Mouse (Mus musculus) lung, embryonic 16.5 days (tissue): Measurements from ENCODE around the gene Gan. TPM values are rescaled to one million over a fixed set of nuclear protein-coding genes. Genes with fewer than 3 reads are reported as not detected.

Source experiments
- ATAC-seq: fragments of 200-750 bp; cut with Nextera tagmentation; 2 replicates; pipeline ENCODE4 v1.8.0; 2017; ENCODE audit warnings: low read depth, mild to moderate bottlenecking, moderate library complexity
- H3K27ac ChIP-seq: fragments of 300-500 bp; sonication (generic); 2 replicates; pipeline ENCODE4 v1.5.1; 2014; ENCODE audit warnings: mild to moderate bottlenecking, control low read depth, low read length
- H3K27me3 ChIP-seq: fragments of 300-500 bp; sonication (generic); 2 replicates; pipeline ENCODE4 v1.6.1; 2014; ENCODE audit warnings: low read depth, low read length, mixed read lengths; ENCODE audit not compliant: control insufficient read depth, insufficient read depth
- H3K36me3 ChIP-seq: fragments of 300-500 bp; sonication (generic); 2 replicates; pipeline ENCODE4 v1.6.1; 2014; ENCODE audit warnings: low read length; ENCODE audit not compliant: control insufficient read depth, insufficient read depth
- H3K4me1 ChIP-seq: fragments of 300-500 bp; sonication (generic); replicated peaks from 2 replicates; pipeline ENCODE4 v1.6.1; 2014; ENCODE audit warnings: low read length, mixed read lengths; ENCODE audit not compliant: control insufficient read depth, insufficient read depth
- H3K4me2 ChIP-seq: fragments of 300-500 bp; sonication (generic); 2 replicates; pipeline ENCODE4 v1.6.1; 2014; ENCODE audit warnings: low read depth, low read length, control low read depth
- H3K4me3 ChIP-seq: fragments of 300-500 bp; sonication (generic); 2 replicates; pipeline ENCODE4 v1.5.1; 2014; ENCODE audit warnings: mild to moderate bottlenecking, low read length, control low read depth
- H3K9ac ChIP-seq: fragments of 300-500 bp; sonication (generic); 2 replicates; pipeline ENCODE4 v1.6.1; 2014; ENCODE audit warnings: low read length, control low read depth
- H3K9me3 ChIP-seq: fragments of 300-500 bp; sonication (generic); 2 replicates; pipeline ENCODE4 v1.6.1; 2016; ENCODE audit warnings: low read length; ENCODE audit not compliant: control insufficient read depth
- WGBS: fragments of 180-500 bp; shearing (Covaris S2); extraction: QIAGEN DNeasy Blood & Tissue Kit; methylation state at CpG from one replicate; pipeline ENCODE4 v1.1.7; 2014; 5-methylcytosine and 5-hydroxymethylcytosine counted together
- polyA plus RNA-seq: library from polyadenylated mRNA; unstranded; fragments of >200 nt; fragmentation: Nextera tagmentation; extraction: Ambion mirVana; gene quantifications from 2 replicates; pipeline ENCODE4 v1.2.1, GENCODE M21; 2015

Gene Gan
- polyA plus RNA-seq, 1 experiment from 2014 or later = 1.8 TPM

GRCm38 (mm10) chr8:117248341-117248740, 90.4 kb downstream of the Gan start:
- Histone ChIP-seq H3K27ac (no peak overlapping the region), H3K4me2 (no peak overlapping the region), H3K4me3 (no peak overlapping the region), H3K4me1 (no peaks in the 10 kb centered on the region), H3K36me3 (no peaks in the 10 kb centered on the region), H3K9me3 (no peaks in the 10 kb centered on the region), H3K27me3 (no peaks in the 10 kb centered on the region), H3K9ac (no peak overlapping the region)
- no peak for ATAC-seq
- 60% methylated on average over 11 of the region's 11 CpGs for WGBS

GRCm38 (mm10) chr8:117251086-117251681, 93.2 kb downstream of the Gan start:
- 49% methylated on average over 7 of the region's 7 CpGs for WGBS
- no peak overlapping the region for H3K4me3 ChIP-seq
- H3K9me3 ChIP-seq = no peaks in the 10 kb centered on the region
- no peaks in the 10 kb centered on the region for H3K27me3 ChIP-seq
- ATAC-seq = no peak
- no peaks in the 10 kb centered on the region for H3K36me3 ChIP-seq
- no peak overlapping the region for H3K9ac ChIP-seq
- H3K4me1 ChIP-seq = no peaks in the 10 kb centered on the region
- H3K27ac ChIP-seq = no peak overlapping the region
- H3K4me2 ChIP-seq = no peak overlapping the region

GRCm38 (mm10) chr8:117252650-117253049, 94.7 kb downstream of the Gan start:
- Histone ChIP-seq H3K27ac (no peak overlapping the region), H3K4me2 (no peak overlapping the region), H3K4me3 (no peak overlapping the region), H3K27me3 (no peaks in the 10 kb centered on the region), H3K9ac (no peak overlapping the region), H3K4me1 (no peaks in the 10 kb centered on the region), H3K36me3 (no peaks in the 10 kb centered on the region), H3K9me3 (no peaks in the 10 kb centered on the region)
- ATAC-seq = no peak
- 92% methylated on average over 8 of the region's 8 CpGs for WGBS

GRCm38 (mm10) chr8:117253390-117254269, 95.7 kb downstream of the Gan start:
- H3K4me3 ChIP-seq = no peak overlapping the region
- H3K27me3 ChIP-seq = no peaks in the 10 kb centered on the region
- no peak overlapping the region for H3K4me2 ChIP-seq
- no peaks in the 10 kb centered on the region for H3K9me3 ChIP-seq
- H3K27ac ChIP-seq = no peak overlapping the region
- H3K4me1 ChIP-seq = peaks cover 3% of the 10 kb centered on the region
- no peak for ATAC-seq
- 64% methylated on average over 17 of the region's 17 CpGs for WGBS
- no peak overlapping the region for H3K9ac ChIP-seq
- H3K36me3 ChIP-seq = no peaks in the 10 kb centered on the region

- Histone ChIP-seq H3K9ac (no peak overlapping the region), H3K36me3 (no peaks in the 10 kb centered on the region), H3K27ac (no peak overlapping the region), H3K4me1 (peaks cover 12% of the 10 kb centered on the region), H3K9me3 (no peaks in the 10 kb centered on the region), H3K4me3 (no peak overlapping the region), H3K4me2 (no peak overlapping the region), H3K27me3 (no peaks in the 10 kb centered on the region)
- no peak for ATAC-seq
- 63% methylated on average over 6 of the region's 6 CpGs for WGBS
Observed at GRCm38 (mm10) chr8:117254496-117254895, 96.6 kb downstream of the Gan start.

GRCm38 (mm10) chr8:117256292-117256938, 98.5 kb downstream of the Gan start:
- H3K9me3 ChIP-seq = no peaks in the 10 kb centered on the region

GRCm38 (mm10) chr8:117257029-117257820, 99.3 kb downstream of the Gan start, which contains the start of gene Cmip:
Cmip (plus strand) TSS chr8:117257064.
- 0% methylated on average over 59 of the region's 65 CpGs for WGBS
- ATAC-seq = peak; percentile 7; the same call in 1 of the 2 replicates

More at GRCm38 (mm10) chr8:117256292-117256938, 98.5 kb downstream of the Gan start:
- peak overlapping the region; percentile 84 for H3K4me3 ChIP-seq
- no peaks in the 10 kb centered on the region for H3K36me3 ChIP-seq
- peak; percentile 93 for ATAC-seq
- no peaks in the 10 kb centered on the region for H3K27me3 ChIP-seq
- under 1% methylated on average over 60 of the region's 92 CpGs for WGBS
- H3K4me1 ChIP-seq = peaks cover 29% of the 10 kb centered on the region
- peak overlapping the region; percentile 86 for H3K27ac ChIP-seq
- H3K4me2 ChIP-seq = peak overlapping the region; percentile 70
- H3K9ac ChIP-seq = peak overlapping the region; percentile 93

GRCm38 (mm10) chr8:117257821-117258575, 100.1 kb downstream of the Gan start:
- no peaks in the 10 kb centered on the region for H3K9me3 ChIP-seq
- peak overlapping the region; percentile 84 for H3K4me3 ChIP-seq
- H3K9ac ChIP-seq = peak overlapping the region; percentile 93
- no peaks in the 10 kb centered on the region for H3K36me3 ChIP-seq
- peak overlapping the region; percentile 70 for H3K4me2 ChIP-seq
- H3K4me1 ChIP-seq = peaks cover 44% of the 10 kb centered on the region
- H3K27me3 ChIP-seq = no peaks in the 10 kb centered on the region
- peak overlapping the region; percentile 86 for H3K27ac ChIP-seq
- 1% methylated on average over 22 of the region's 22 CpGs for WGBS
- ATAC-seq = no peak

More at GRCm38 (mm10) chr8:117257029-117257820, 99.3 kb downstream of the Gan start, which contains the start of gene Cmip:
- Histone ChIP-seq H3K4me3 (peak within 1 kb of the TSS; percentile 84), H3K9ac (peak within 1 kb of the TSS; percentile 93), H3K36me3 (no peaks in the 10 kb centered on the region), H3K27me3 (no peaks in the 10 kb centered on the region), H3K4me2 (peak within 1 kb of the TSS; percentile 70), H3K27ac (peak within 1 kb of the TSS; percentile 86), H3K9me3 (no peaks in the 10 kb centered on the region), H3K4me1 (peaks cover 37% of the 10 kb centered on the region)
